Mouse (Mus musculus): ENCODE measurements around the gene Lrfn2.

GRCm38 (mm10) chr17:48975055-48975454 is 42.9 kb downstream of the Lrfn2 start:
- TF ChIP-seq CTCF (IDR thresholded peaks at IDR 0.05; ENCODE audit: low read depth), result no peak
- TF ChIP-seq EP300 (optimal IDR thresholded peaks at IDR 0.05), result no peak

All from stomach, postnatal 0 days (tissue).